Mouse (Mus musculus) kidney, adult 2 months (tissue): Measurements from ENCODE around the gene Parp4. TPM values are rescaled to one million over a fixed set of nuclear protein-coding genes. Genes with fewer than 3 reads are reported as not detected.

Source experiments
- DNase-seq: peaks from one replicate; pipeline ENCODE4 v3.0.0; 2021
- H3K27ac ChIP-seq: fragments of 200-500 bp; 2 replicates; pipeline ENCODE4 v1.5.1; 2012; ENCODE audit warnings: low read depth, low read length, control low read depth, inconsistent platforms; ENCODE audit not compliant: insufficient read depth
- H3K27me3 ChIP-seq: fragments of 200-500 bp; replicated peaks from 2 replicates; pipeline ENCODE4 v1.6.1; 2012; ENCODE audit warnings: mild to moderate bottlenecking, moderate library complexity, low read length, inconsistent platforms; ENCODE audit not compliant: control insufficient read depth, insufficient read depth
- H3K36me3 ChIP-seq: fragments of 200-500 bp; 2 replicates; pipeline ENCODE4 v1.6.1; 2012; ENCODE audit warnings: mild to moderate bottlenecking, moderate library complexity, low read length, inconsistent platforms; ENCODE audit not compliant: control insufficient read depth, insufficient read depth
- H3K4me1 ChIP-seq: fragments of 200-500 bp; 2 replicates; pipeline ENCODE4 v1.6.1; 2011; ENCODE audit warnings: low read length; ENCODE audit not compliant: control insufficient read depth, insufficient read depth
- H3K4me3 ChIP-seq: fragments of 200-500 bp; 2 replicates; pipeline ENCODE4 v1.5.1; 2011; ENCODE audit warnings: mild to moderate bottlenecking, low read depth, low read length, control low read depth; ENCODE audit not compliant: insufficient read depth
- CTCF ChIP-seq: fragments of 200-500 bp; conservative IDR thresholded peaks from 2 replicates; pipeline ENCODE4 v1.5.1; 2011; ENCODE audit warnings: low read depth, mild to moderate bottlenecking, control low read depth, low read length, moderate library complexity, mixed read lengths; ENCODE audit not compliant: insufficient read depth, insufficient read length
- POLR2A ChIP-seq: fragments of 200-500 bp; IDR thresholded peaks from one replicate; pipeline ENCODE4 v1.6.1; 2011; ENCODE audit warnings: low read depth, low read length, control low read depth
- WGBS: fragments of 180-500 bp; shearing (Covaris S2); methylation state at CpG from one replicate; pipeline ENCODE4 v1.1.7; 2018; 5-methylcytosine and 5-hydroxymethylcytosine counted together
- polyA plus RNA-seq: library from polyadenylated mRNA; depleted of rRNA; stranded (reverse); fragments of >200 nt; gene quantifications from 2 replicates; pipeline ENCODE4 v1.2.3, GENCODE M21; 2012

The Parp4 gene
- polyA plus RNA-seq, 1 experiment: 9.2 TPM

DNA sequence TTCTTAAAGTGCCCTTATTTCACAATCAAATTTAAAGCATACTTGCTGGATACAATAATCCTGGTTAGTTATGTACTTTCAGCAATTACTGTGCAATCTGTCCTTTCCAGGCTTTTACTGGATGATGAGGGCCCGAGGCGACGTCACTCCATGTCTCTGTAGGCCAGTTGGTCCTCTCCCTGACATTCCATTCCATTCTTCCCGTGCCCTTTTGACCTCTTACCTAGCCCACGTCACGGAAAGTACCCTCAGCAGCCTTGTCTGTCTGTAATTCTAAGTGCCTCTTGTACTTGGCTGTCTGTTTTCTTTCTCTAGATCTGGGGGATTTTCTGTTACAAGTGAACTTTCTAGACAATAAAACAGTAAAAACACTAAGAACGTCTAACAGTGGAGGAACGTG is 3.6 kb downstream of the Parp4 start:
- no peak for DNase-seq
- 57% methylated on average over 8 of the region's 8 CpGs for WGBS
- Histone ChIP-seq H3K27ac (no peak overlapping the region), H3K4me3 (no peak overlapping the region), H3K27me3 (no peaks in the 10 kb centered on the region), H3K36me3 (no peaks in the 10 kb centered on the region), H3K4me1 (peaks cover 7% of the 10 kb centered on the region; the same call in 1 of the 2 replicates)
- TF ChIP-seq POLR2A: no peak
- no peak for TF ChIP-seq CTCF

GRCm38 (mm10) chr14:56581117-56581516 is 5.7 kb downstream of the Parp4 start:
- 62% methylated on average over 5 of the region's 5 CpGs for WGBS
- Histone ChIP-seq H3K27me3 (no peaks in the 10 kb centered on the region), H3K4me1 (peaks cover 4% of the 10 kb centered on the region; the same call in 1 of the 2 replicates), H3K36me3 (peaks cover 2% of the 10 kb centered on the region), H3K27ac (no peak overlapping the region), H3K4me3 (no peak overlapping the region)
- DNase-seq: no peak
- TF ChIP-seq CTCF (no peak), POLR2A (no peak)

- Histone ChIP-seq H3K27ac (no peak overlapping the region), H3K4me3 (no peak overlapping the region), H3K36me3 (peaks cover 6% of the 10 kb centered on the region), H3K4me1 (no peaks in the 10 kb centered on the region), H3K27me3 (no peaks in the 10 kb centered on the region)
- WGBS: 85% methylated on average over 6 of the region's 6 CpGs
- TF ChIP-seq POLR2A (no peak), CTCF (no peak)
- no peak for DNase-seq
These were observed 6.9 kb downstream of the Parp4 start for GRCm38 (mm10) chr14:56582294-56582693.

DNA sequence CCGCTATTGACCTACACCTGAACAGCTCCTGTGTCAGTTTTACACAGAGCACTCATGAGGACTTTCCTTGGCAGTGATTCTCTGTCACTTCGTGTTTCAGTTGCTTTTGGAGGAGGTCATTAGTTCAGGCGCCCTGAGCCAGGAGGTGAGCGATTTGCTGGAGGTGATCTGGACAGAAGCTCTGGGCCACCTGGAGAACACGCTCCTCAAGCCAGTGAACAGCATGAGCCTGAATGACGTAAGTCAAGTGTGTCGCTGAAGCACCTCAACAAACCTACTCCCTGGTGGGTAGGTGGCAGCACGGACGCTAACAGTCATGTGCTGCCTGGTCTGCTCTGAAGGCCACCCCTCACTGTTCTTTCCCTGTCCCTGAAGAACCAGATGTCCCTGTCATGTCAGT is 16.8 kb downstream of the Parp4 start:
- H3K4me1 ChIP-seq: no peaks in the 10 kb centered on the region
- H3K36me3 ChIP-seq: peaks cover 10% of the 10 kb centered on the region
- 93% methylated on average over 9 of the region's 9 CpGs for WGBS
- no peak overlapping the region for H3K27ac ChIP-seq
- no peak for DNase-seq
- H3K27me3 ChIP-seq: no peaks in the 10 kb centered on the region
- TF ChIP-seq CTCF: no peak
- no peak overlapping the region for H3K4me3 ChIP-seq

DNA sequence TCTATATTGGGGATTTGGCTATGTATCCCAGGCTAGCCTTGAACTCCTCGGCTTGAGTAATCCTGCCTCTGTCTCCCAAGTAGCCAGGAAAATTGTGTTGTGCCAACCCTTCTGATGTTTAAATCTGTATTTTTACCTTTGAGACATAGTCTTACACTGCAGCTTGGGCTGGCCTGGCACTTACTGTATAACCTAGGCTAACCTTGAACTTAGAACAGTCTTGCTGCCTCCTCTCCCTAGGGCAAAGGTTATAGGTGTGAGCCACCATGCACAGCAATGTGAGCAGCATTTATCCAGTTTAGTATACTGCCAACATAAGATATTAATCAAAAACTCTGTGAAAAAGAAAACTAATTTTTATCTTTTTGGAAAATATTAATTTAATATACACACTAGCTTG is 19.4 kb downstream of the Parp4 start:
- 97% methylated on average over 1 of the region's 1 CpGs for WGBS
- no peak overlapping the region for H3K4me3 ChIP-seq
- H3K27me3 ChIP-seq: no peaks in the 10 kb centered on the region
- no peak overlapping the region for H3K27ac ChIP-seq
- TF ChIP-seq POLR2A (no peak), CTCF (no peak)
- peaks cover 8% of the 10 kb centered on the region for H3K36me3 ChIP-seq
- H3K4me1 ChIP-seq: no peaks in the 10 kb centered on the region
- no peak for DNase-seq

- WGBS: 53% methylated on average over 6 of the region's 6 CpGs
- Histone ChIP-seq H3K27ac (no peak overlapping the region), H3K4me1 (no peaks in the 10 kb centered on the region), H3K36me3 (peaks cover 3% of the 10 kb centered on the region; the same call in 1 of the 2 replicates), H3K4me3 (no peak overlapping the region), H3K27me3 (no peaks in the 10 kb centered on the region)
- peak; percentile 42 for DNase-seq
- peak; percentile 69 for TF ChIP-seq CTCF
- TF ChIP-seq POLR2A: no peak
These were observed 23.3 kb downstream of the Parp4 start for GRCm38 (mm10) chr14:56598759-56599158.

- Histone ChIP-seq H3K36me3 (peaks cover 1% of the 10 kb centered on the region; the same call in 1 of the 2 replicates), H3K4me3 (no peak overlapping the region), H3K27ac (no peak overlapping the region), H3K27me3 (no peaks in the 10 kb centered on the region), H3K4me1 (no peaks in the 10 kb centered on the region)
- DNase-seq: no peak
- TF ChIP-seq POLR2A: no peak
- TF ChIP-seq CTCF: no peak
- 85% methylated on average over 9 of the region's 9 CpGs for WGBS
These were observed 26.6 kb downstream of the Parp4 start for GRCm38 (mm10) chr14:56602069-56602468.

GRCm38 (mm10) chr14:56604438-56604837 is 29.0 kb downstream of the Parp4 start:
- Histone ChIP-seq H3K27ac (no peak overlapping the region), H3K36me3 (peaks cover 9% of the 10 kb centered on the region), H3K4me3 (no peak overlapping the region), H3K4me1 (no peaks in the 10 kb centered on the region), H3K27me3 (no peaks in the 10 kb centered on the region)
- TF ChIP-seq POLR2A (no peak), CTCF (no peak)
- 74% methylated on average over 5 of the region's 5 CpGs for WGBS
- DNase-seq: peak; percentile 36
